Mouse (Mus musculus): ENCODE measurements around the gene Psmb1.
"Not testable (repeated sequence)": the region's sequence is repeated elsewhere in the genome, so short reads cannot be mapped to it uniquely, and the experiment has no call there.

The Psmb1 gene

DNA sequence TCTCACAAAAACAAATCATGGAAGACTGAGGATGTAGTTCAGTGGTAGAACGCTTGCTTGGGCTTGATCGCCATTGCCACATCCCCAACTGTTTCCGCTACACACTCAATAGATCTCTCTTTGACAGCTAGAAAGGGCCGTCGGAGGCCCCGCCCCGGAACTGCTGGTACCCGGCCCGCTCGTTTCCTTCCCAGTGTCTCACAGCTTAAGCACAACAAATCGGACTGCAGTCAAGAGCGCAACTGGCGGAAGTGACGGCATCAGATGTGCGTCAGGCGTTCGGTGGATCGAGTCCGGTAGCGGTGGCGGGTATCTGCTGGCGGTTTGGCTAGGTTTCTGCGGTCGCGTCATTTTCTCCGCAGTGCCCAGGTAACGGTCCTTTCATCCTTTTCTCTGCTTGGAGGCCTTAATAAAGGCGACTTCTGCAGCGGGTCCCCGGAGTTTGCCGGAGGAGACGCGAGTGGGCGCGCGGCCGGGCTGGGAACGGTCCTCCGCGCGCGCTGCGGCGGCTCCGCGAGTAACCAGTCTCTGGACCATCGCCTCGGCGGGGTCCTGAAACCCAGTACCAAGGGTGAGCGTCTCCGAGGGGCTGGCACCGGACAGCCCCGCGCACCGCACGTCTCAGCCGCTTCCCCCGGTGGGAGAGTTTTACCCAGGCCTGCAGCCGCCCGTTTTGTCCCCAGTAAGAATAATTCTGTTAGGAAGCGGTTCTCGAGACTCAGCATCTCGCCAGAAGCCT lies at the start of gene Psmb1, which contains the start of gene Tbp:
Gene Psmb1, minus strand, starts transcription at position 96 of the 739 bp plus-strand sequence.
Gene Tbp, plus strand, starts transcription at position 233 of the 739 bp plus-strand sequence.
- peak; percentile 97 for DNase-seq (ENCODE audit: inconsistent ontology term)

- DNase-seq (ENCODE audit: inconsistent ontology term): no peak
Measured at GRCm38 (mm10) chr17:15546440-15546839, 46.9 kb upstream of the Psmb1 start.

DNA sequence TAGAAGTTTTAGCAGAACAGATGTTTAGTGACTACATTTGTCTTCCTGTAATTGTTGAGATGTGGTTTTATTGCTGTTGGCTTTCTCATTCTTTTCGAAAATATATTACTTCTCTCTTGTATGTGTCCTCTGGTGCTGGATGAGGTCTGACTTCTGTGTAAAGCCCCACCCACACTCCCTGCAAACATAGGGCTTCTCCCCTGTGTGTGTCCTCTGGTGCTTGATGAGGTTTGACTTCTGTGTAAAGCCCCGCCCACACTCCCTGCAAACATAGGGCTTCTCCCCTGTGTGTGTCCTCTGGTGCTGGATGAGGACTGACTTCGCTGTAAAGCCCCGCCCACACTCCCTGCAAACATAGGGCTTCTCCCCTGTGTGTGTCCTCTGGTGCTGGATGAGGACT lies 44.3 kb upstream of the Psmb1 start:
- not testable (repeated sequence) for DNase-seq (ENCODE audit: inconsistent ontology term)

GRCm38 (mm10) chr17:15540309-15540708 lies 40.8 kb upstream of the Psmb1 start:
- no peak for DNase-seq (ENCODE audit: inconsistent ontology term)

GRCm38 (mm10) chr17:15536457-15536904 lies 36.9 kb upstream of the Psmb1 start:
- peak; percentile 37 for DNase-seq (ENCODE audit: inconsistent ontology term)

DNA sequence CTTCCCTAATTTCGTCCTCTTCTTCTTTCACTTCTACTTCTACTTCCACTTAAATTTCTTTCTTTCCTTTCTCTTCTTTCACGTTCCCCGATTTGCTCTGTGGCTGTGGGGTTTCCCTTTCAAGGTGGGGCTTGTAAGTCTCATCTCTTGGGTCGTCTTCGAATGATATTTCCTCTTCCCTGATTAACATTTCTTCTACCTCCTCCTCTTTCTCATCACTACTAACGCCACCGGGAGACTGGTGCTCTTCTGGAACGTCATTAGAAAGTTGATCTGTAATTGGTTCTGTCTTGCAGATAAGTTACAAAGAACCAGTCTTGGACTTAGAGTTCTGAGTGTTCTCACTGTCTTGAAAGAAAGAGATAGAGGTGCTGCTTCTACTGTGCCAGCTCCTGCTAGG lies 36.4 kb upstream of the Psmb1 start:
- peak; percentile 20 for DNase-seq (ENCODE audit: inconsistent ontology term)

GRCm38 (mm10) chr17:15535162-15535800 lies 35.7 kb upstream of the Psmb1 start:
- DNase-seq (ENCODE audit: inconsistent ontology term): peak; percentile 26

- DNase-seq (ENCODE audit: inconsistent ontology term): peak; percentile 37
Measured at GRCm38 (mm10) chr17:15530141-15530540, 30.6 kb upstream of the Psmb1 start.

- no peak for DNase-seq (ENCODE audit: inconsistent ontology term)
Measured at GRCm38 (mm10) chr17:15528887-15529286, 29.3 kb upstream of the Psmb1 start.

DNA sequence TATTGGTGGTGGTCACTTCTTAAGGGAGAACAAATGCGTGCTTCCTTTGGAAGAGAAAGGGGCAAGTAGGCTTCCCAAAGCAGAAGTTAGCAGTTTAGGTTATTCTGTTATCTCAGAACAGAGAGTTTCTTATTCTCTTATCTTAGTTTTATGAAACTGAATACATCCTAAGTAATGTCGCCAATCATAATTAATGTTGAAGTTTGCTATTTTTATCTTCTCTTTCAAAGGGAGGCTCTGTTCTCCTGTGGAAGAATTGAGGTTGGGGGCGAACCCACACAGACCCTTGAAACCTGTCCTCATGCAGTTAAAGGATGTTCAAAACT lies 28.2 kb upstream of the Psmb1 start:
- no peak for DNase-seq (ENCODE audit: inconsistent ontology term)

- peak; percentile 97 for DNase-seq (ENCODE audit: inconsistent ontology term)
Measured at GRCm38 (mm10) chr17:15526986-15527810, 27.6 kb upstream of the Psmb1 start, which contains the start of gene Pdcd2. TSS of gene Pdcd2 (minus strand) at chr17:15527301.

DNA sequence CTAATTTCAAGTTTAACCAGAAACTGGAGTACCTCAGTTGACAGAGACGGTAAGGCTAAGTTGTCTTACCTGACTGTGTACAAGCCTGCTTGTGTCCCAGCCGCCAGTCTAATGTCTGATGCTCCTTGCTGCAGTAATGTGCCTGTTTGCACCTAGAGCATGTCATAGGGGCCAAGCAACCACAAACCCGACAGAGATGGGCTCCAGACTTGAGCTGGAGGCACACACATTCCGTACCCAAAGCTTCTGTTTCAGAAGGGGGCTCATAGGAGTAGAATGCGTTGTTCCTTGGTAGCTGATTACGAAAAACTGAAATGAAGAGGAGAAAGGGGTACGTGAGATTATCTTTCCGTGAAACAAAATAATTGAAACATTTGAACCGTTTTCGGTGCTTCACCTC lies 26.8 kb upstream of the Psmb1 start:
- DNase-seq (ENCODE audit: inconsistent ontology term): no peak

DNA sequence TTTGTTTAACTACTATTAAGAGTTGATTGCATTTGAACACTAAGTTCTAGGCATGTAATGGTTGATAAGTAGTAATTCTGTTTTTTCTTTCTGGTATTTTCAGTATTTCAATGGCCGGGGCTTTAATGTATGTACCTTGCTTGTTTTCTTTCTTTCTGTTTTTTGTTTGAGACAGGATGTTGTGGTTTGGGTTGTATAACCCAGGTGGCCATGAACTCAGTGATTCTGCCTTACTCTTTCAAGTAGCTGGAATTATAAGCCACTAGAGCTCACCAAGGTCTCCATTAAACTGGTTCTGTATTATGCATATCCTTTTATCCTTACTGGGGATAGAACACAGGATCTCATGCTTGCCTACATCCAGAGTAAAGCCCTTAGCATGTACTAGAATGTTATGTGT lies 19.2 kb upstream of the Psmb1 start:
- no peak for DNase-seq (ENCODE audit: inconsistent ontology term)

GRCm38 (mm10) chr17:15518186-15518585 lies 18.6 kb upstream of the Psmb1 start:
- no peak for DNase-seq (ENCODE audit: inconsistent ontology term)

DNA sequence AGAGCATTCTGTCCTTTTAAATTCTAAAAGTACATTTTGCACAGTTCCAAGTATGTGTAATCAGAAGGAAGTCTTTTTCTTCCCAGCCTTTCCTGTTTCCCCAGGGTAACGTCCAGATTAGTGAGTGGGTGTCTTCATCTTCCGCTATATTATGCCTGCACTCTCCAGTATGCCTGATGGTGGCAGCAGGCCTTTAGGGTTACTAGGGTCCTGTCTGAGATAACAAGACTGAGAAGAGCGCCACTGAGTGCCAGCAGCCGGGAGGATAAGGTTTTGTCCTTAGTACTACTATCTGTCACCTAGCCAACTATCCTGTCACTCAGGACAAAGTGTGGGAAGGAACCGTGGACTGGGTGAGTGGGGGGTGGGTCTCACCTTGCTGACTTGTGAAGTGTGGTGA lies 18.2 kb upstream of the Psmb1 start:
- no peak for DNase-seq (ENCODE audit: inconsistent ontology term)

GRCm38 (mm10) chr17:15510694-15511093 lies 11.1 kb upstream of the Psmb1 start:
- peak; percentile 97 for DNase-seq (ENCODE audit: inconsistent ontology term)

DNA sequence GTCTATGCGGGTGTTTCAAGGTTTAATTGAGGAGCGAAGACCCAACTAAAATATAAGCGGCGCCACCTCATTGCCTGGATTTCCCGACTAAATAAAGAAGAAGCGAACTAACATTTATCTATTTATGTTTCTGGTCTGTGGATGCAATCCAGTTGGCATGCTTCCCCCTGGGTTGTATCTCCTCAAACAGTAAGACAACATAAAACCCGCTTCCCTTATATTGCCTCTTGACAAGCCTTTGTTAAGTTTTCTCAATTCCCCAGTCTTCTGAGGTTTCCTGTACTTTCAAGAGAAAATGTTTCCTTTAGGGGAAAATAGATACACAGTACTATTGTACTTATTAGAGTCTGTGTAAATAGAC lies 818 bp downstream of the Psmb1 start:
- peak; percentile 23 for DNase-seq (ENCODE audit: inconsistent ontology term)

DNA sequence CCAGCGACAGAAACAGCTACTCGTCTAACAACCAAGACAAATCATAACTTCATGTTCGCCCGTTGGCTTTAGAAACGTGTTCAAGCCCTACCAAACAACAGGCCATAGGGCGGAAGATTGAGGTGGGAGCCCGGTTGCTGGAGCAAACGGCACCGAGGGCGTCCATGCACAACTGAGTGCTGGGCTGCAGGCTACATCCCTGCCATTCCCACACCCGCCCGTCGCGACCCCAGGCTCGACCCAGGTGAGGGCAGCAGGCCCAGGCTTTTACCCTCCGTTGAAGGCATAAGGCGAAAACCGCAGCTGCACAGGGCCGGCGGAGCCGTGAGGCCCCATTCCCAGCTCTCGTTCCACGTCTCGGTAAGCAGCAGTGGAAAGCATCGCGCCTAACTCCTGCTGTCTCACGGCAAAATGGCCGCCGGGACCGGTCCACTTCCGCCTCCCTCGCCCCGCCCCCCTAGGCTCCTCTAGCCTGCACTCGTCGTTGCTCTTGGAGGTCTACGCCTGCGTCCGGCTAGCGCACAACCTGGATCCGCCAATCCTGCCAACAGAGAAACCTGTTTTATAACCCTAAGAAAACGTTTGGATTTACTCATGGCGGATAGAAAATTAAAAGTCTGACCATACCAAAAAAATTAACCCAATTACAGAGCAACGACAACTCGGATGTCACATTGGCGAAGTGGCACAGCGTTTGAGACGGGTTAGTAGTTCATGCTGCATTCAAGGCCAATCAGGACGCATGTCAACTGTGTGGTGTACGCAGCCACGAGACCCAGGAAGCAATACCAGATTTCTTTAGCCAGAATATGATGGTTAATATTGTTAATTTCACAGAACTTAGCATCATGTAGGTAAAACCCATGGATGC lies 1.4 kb downstream of the Psmb1 start:
- peak; percentile 96 for DNase-seq (ENCODE audit: inconsistent ontology term)

GRCm38 (mm10) chr17:15490542-15490941 lies 9.0 kb downstream of the Psmb1 start:
- DNase-seq (ENCODE audit: inconsistent ontology term): no peak

DNA sequence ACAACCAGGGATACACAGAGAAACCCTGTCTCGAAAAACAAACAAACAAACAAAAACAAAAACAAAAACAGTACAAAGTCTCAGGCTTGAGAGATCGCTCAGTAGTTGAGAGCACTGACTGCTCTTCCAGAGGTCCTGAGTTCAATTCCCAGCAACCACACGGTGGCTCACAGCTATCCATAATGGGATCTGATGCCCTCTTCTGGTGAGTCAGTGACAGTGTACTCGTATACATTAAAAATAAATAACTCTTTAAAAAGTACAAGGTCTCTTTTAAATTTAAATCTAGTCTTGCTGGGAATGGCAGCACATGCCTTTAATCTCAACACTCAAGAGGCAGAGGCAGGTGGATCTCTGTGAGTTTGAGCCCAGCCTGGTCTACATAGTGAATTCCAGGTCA lies 26.9 kb downstream of the Psmb1 start:
- DNase-seq (ENCODE audit: inconsistent ontology term): no peak

GRCm38 (mm10) chr17:15467669-15468068 lies 31.9 kb downstream of the Psmb1 start:
- peak; percentile 68 for DNase-seq (ENCODE audit: inconsistent ontology term)

All from Muller cell, postnatal 12 days (primary cell).